Mouse (Mus musculus) gastrocnemius, postnatal 36 days (tissue): ENCODE data around the gene Trim41. TPM values are rescaled to one million over a fixed set of nuclear protein-coding genes. Genes with fewer than 3 reads are reported as not detected.
"Not testable (repeated sequence)": the region's sequence is repeated elsewhere in the genome, so short reads cannot be mapped to it uniquely, and the experiment has no call there.

Experiments used
- DNase-seq, 2 experiments: peaks; one replicate each; pipeline ENCODE4 v3.0.0; 2022
- intact Hi-C: fragments of 180-260 bp; cut with DNase I; formaldehyde crosslinking; loops from one replicate; pipeline ENCODE4 v1.15.1; 2025
- total RNA-seq, 2 experiments: library from RNA; stranded (reverse); gene quantifications; 2 replicates each; pipeline ENCODE4 v1.2.3; 2021

Gene Trim41
- total RNA-seq, 2 experiments from 2014 or later: 17.2 to 22.6 TPM

- DNase-seq: no peak
- intact Hi-C loops: loop anchor here (10.0 kb wide), 1 partner anchor 446 kb away; the partner anchor contains the start of gene Mgat1
Measured at GRCm38 (mm10) chr11:48798308-48798707, 18.8 kb downstream of the Trim41 start.

- intact Hi-C loops: loop anchor here (10.0 kb wide), 1 partner anchor 448 kb away; the partner anchor contains the start of gene Mgat1
- no peak for DNase-seq
Measured at GRCm38 (mm10) chr11:48797287-48797686, 19.9 kb downstream of the Trim41 start.

GRCm38 (mm10) chr11:48796290-48796689, 20.9 kb downstream of the Trim41 start:
- intact Hi-C loops: loop anchor here (10.0 kb wide), 1 partner anchor 449 kb away; the partner anchor contains the start of gene Mgat1
- no peak for DNase-seq

GRCm38 (mm10) chr11:48795221-48795620, 21.9 kb downstream of the Trim41 start:
- intact Hi-C loops: loop anchor here (10.0 kb wide), 1 partner anchor 450 kb away; the partner anchor contains the start of gene Mgat1
- no peak for DNase-seq

- DNase-seq: no peak
- intact Hi-C loops: loop anchor here (10.0 kb wide), 1 partner anchor 452 kb away; the partner anchor contains the start of gene Mgat1
Measured at GRCm38 (mm10) chr11:48793184-48793583, 24.0 kb downstream of the Trim41 start.

GRCm38 (mm10) chr11:48791894-48792293, 25.3 kb downstream of the Trim41 start:
- DNase-seq: not testable (repeated sequence)
- intact Hi-C loops: loop anchor here (10.0 kb wide), 1 partner anchor 453 kb away; the partner anchor contains the start of gene Mgat1

GRCm38 (mm10) chr11:48790946-48791345, 26.2 kb downstream of the Trim41 start:
- intact Hi-C loops: loop anchor here (1.0 to 10.0 kb wide), 2 partner anchors 66 to 454 kb away; partner anchors contain the start of gene Mgat1
- no peak for DNase-seq

GRCm38 (mm10) chr11:48789973-48790823, 27.0 kb downstream of the Trim41 start:
- intact Hi-C loops: loop anchor here (1.0 to 10.0 kb wide), 2 partner anchors 67 to 455 kb away; partner anchors contain the start of gene Mgat1
- DNase-seq: peak; percentile 82 to 83

GRCm38 (mm10) chr11:48789215-48789614, 27.9 kb downstream of the Trim41 start:
- no peak for DNase-seq
- intact Hi-C loops: no loop called here

GRCm38 (mm10) chr11:48788311-48789089, 28.7 kb downstream of the Trim41 start:
- DNase-seq: peak; percentile 65 to 70
- intact Hi-C loops: no loop called here

GRCm38 (mm10) chr11:48787455-48788211, 29.5 kb downstream of the Trim41 start:
- intact Hi-C loops: no loop called here
- no peak for DNase-seq

GRCm38 (mm10) chr11:48782243-48782642, 34.9 kb downstream of the Trim41 start:
- no peak for DNase-seq
- intact Hi-C loops: no loop called here

GRCm38 (mm10) chr11:48779450-48779849, 37.7 kb downstream of the Trim41 start:
- intact Hi-C loops: loop anchor here (5.0 kb wide), 1 partner anchor 323 kb away; no protein-coding TSS in a partner anchor
- DNase-seq: no peak

GRCm38 (mm10) chr11:48777303-48777702, 39.9 kb downstream of the Trim41 start:
- intact Hi-C loops: loop anchor here (5.0 kb wide), 1 partner anchor 325 kb away; no protein-coding TSS in a partner anchor
- DNase-seq: no peak

GRCm38 (mm10) chr11:48776664-48777063, 40.5 kb downstream of the Trim41 start:
- intact Hi-C loops: loop anchor here (5.0 kb wide), 1 partner anchor 326 kb away; no protein-coding TSS in a partner anchor
- no peak for DNase-seq

- no peak for DNase-seq
Measured at GRCm38 (mm10) chr11:48775483-48775882, 41.7 kb downstream of the Trim41 start.

GRCm38 (mm10) chr11:48774443-48775298, 42.5 kb downstream of the Trim41 start:
- intact Hi-C loops: loop anchor here (5.0 kb wide), 1 partner anchor 328 kb away; no protein-coding TSS in a partner anchor
- DNase-seq: peak in 1 of 2 experiments; percentile 25

More at GRCm38 (mm10) chr11:48775483-48775882, 41.7 kb downstream of the Trim41 start:
- intact Hi-C loops: loop anchor here (5.0 kb wide), 1 partner anchor 327 kb away; no protein-coding TSS in a partner anchor

GRCm38 (mm10) chr11:48771691-48772090, 45.5 kb downstream of the Trim41 start:
- intact Hi-C loops: no loop called here
- no peak for DNase-seq
